Mouse (Mus musculus): ENCODE measurements around the gene Foxo6.

The Foxo6 gene

DNA sequence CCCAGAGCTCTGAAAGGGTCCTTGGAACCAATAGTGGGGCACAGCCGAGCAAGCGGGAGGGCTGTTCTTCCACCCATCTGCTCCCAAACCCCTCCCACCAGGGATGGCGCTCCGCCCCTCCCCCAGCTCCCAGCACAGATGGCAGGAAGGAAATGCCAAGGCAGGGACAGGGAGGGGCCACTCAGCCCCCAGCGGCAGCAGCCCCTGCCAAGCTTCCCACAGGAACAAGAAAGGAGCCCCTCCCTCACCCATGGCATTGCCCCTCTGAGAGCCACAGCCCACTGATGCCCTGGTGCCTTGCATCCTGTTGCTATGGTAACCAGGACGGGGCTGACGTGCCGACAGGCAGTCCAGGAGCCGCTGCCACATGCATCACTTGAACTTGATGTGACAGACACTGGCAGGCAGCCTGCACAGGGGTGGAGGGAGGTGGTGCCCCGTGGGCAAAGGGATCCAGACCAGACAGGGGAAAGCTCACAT, 44.3 kb downstream of the Foxo6 start:
- peak; percentile 50 to 68 for DNase-seq

DNA sequence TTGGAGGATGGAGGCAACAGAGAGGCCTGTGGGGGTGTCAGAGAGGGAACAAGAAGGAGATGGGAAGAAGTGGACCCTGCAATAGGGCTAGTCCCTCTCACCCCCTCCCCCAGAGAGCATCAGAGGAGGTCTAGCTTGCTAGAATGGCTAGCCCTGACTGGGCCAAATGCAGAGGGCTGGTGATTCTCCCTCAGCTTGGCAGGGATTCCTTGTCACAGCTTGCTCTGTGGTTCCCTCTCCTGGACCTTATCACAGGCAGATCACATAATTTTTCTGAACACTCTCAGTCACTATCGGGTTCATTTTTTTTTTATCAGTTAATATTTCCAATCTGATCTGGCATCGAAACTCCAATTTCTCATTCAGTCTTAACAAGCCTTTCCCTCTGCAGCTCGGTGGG, 46.0 kb downstream of the Foxo6 start:
- DNase-seq = no peak

DNA sequence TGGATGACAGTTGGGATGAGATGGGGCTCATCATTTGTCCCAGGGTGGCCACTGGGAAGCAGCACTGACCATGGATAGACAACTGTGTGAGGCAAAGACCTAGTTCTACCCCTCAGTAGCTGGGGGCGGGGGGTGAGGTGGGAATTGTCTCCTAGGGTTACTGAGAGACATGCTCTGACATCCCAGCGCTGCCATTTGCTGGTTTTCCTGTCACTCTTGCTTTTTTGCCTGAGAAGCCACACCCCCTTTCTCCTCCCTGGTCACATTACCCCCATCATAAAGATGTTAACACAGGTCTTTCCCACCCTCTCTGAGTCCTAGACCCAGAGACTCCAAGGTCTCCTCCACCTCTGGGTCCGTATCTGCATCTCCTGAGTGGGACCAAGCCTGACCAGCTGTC, 47.7 kb downstream of the Foxo6 start:
- no peak for DNase-seq

DNA sequence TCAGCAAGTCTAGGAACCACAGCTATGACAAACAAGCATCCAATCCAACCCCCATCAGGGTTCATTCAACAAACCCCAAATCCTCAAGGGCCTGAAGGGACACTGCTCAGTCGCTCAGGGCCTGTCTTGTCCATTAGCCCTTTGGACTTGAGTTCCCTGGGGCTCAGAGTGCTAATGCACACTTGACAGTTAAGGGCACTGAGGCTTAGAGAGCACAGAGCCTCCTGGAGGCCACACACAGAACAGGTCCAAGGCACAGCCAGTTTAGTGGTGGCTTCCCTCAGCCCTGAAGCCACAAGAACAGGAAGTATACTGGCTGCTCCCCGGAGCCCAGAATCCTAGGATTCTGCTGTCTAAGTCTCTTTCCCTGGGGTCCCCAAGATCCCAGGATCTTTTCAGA, 53.9 kb downstream of the Foxo6 start:
- no peak for DNase-seq

DNA sequence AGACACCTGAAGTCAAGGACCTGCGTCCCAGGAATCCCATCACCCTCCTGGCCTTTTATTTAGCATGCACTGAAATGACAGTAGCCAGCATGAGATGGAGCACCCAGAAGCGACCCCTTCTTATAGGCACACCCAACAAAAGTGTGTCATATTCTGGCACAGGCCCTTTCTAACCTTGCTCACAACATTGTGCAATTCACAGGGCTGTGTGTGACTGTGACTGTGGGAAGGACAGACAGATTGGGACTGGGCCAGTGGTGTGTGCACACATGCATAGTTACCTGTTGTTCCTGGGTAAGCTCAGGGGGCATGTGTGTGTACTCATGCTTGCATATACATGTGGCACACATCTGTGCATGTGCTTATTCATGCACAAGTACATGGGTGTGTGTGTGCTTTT, 54.6 kb downstream of the Foxo6 start:
- no peak for DNase-seq

DNA sequence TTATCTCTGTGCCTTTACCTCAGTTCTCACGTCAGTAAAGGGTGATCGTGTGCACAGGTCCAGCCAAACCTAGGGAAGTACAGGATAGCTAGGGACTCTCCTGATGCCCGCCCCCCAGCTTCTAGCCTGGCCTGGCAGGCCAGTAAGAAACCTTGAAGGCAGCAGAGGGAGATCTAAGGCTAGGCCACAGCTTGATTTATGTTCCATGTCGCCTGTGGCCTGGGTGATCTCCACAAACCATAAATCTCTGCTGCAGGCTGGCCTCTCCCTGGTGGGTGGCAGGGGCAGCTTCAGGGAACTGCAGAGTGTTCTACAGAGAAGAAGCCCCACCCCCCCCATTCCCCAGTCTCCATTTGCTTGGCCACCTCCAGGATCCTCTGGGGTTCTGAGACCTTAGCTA, 55.2 kb downstream of the Foxo6 start:
- no peak for DNase-seq

DNA sequence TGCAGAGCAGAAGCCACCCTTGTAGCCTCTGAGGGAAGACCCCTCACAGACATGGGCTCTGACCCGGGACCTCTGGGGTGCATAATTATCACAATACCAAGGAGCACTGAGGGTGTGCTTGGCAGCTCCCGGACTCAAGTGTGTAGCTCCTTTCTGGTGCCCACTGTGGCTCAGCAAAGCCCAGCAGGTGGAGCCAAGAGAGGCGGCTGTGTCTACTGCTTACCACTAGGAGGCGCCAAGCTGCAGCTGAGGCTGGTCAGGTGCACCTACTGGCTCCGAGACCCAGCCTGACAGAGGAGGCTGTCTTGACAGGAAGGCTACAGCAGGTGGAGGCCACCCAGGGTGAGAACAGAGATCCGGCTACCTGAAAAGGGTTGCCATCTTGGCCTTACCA, 56.9 kb downstream of the Foxo6 start:
- DNase-seq = peak; percentile 77 to 85

DNA sequence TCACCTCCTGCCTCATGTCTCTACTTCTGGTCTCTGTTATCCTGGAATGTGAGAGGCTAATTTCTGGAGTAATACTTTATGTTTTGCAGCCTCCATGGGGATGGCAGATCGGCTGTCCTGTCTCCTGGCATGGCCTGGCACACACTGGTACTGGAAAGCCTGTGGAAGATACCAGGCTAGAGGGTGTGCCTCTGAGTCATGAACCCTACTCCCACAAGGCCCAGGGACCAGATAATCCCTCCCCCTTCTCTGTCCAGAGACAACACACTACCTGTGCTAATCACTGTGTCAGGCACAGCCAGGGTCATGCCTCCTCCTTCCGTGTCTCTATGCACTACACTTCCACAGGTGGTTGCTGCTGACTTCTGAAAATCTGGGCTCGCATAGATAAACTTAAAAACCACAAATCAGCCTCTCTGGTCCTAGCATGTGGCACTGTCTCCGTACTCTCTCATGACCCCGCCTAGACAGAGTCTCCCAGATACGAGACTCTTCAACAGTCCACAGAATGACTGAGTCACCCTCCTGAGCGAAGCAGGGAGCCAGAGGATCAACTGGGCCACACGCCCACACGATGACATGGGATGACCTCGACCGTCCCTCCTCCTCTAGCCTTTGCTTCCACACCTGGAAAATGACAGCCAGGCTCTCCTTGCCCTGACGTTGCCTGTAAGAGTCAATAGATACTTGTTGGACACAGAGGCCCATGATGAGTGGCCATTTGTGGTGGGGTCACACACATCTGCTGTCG, 57.5 kb downstream of the Foxo6 start:
- no peak for DNase-seq

DNA sequence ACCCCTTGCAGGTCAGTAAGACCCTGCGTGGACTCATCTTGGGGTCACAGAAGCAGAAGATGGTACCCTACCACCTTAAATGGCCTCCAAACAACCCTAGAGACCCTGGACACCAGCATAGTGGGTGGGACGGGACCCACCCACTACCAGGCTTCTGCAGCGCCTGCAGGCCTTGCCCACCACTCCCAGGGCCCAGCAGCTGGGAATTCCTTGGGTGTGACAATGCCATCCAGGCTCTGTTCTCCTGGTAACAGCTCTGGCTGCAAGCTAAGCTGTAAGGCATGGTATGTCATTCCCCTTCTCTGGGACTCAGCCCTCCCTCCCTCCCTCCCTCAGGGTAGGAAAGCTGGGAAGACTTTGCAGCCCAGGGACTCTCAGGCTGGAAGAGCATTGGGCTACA, 58.5 kb downstream of the Foxo6 start:
- DNase-seq = no peak

DNA sequence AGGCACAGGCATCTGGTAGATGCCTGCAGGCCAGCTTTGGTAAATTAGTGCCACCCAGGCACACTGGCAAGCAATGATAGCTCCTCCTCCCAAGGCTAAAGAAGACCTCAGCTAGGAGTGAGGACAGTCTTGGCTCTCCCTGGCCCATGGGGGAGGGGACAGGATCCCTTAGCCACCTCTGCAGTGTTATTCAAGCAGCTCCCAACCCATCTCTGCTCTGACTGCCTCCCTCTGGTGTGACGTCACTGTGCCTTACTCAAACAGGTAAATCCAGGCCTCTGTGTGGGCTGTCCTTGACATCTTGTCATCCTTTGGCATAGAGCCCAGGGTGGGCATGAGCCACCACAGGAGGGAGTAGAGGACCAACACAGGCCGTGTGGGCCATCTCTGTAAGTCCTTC, 59.9 kb downstream of the Foxo6 start:
- no peak for DNase-seq

DNA sequence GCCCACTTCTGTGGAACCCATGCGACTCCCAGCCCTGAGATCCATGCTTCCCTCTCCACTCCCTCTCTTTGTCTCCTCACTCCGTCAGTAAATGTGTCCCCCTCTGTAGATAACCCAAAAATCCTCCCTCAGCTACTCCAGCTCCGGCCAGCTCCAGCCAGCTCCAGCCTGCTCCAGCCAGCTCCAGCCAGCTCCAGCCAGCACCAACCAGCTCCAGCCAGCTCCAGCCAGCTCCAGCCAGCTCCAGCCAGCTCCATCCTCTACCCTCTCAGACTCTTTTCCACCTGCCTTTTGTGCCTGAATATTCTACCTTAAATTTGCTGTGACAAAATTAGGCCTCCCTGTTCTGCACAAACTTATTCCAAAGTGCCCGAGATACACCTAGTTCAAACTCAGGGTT, 60.5 kb downstream of the Foxo6 start:
- DNase-seq = no peak

DNA sequence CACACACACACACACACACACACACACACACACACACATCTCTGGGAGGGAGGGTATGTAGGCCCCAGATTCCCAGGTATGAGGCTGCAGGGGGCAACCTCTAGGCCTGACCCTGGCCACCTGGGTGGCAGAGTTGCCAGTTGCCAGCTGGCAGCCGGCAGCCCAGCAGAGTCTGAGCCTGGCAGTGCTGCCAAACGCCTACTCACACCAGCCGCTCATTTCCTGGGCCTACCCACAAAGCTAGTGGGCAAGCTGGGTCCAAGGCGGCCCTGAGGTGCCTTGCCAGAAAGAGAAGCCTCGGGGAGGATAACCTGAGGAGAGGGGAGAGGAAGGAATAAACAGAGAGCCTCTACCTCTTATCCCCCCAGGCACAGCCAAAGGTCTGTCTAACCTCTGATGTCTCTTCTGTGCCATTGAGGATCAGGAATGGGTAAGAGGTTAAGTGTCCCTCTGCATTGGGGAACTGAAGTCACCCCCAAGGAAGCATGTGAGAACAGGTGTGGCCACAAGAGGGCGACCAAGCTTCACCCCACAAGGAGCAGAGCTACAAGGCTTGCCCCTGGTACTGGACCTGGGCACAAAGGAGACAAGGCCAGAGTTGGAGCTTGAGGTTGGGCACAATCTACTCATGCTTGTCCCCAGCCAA, 61.9 kb downstream of the Foxo6 start:
- peak; percentile 71 to 76 for DNase-seq

DNA sequence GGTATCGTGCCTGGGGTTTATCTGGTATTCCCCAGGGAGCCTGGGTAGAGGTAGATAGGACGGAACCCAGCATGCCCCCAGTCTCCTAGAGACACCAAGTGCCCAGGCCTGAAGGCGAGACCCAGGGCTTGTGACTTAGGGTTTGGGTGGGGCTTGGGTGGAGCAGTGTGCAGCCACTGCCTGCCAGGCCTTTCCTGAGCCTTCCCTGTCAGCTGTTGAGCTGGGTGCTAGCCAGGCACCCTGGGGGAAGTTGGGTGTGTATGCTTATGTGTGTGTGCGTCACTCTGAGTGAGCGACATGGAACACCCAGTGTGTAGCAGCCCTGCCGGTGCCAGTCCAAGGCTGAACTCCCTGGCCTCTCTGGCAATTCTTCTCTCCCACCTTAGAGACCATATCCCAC, 63.3 kb downstream of the Foxo6 start:
- DNase-seq = peak; percentile 68 to 74

DNA sequence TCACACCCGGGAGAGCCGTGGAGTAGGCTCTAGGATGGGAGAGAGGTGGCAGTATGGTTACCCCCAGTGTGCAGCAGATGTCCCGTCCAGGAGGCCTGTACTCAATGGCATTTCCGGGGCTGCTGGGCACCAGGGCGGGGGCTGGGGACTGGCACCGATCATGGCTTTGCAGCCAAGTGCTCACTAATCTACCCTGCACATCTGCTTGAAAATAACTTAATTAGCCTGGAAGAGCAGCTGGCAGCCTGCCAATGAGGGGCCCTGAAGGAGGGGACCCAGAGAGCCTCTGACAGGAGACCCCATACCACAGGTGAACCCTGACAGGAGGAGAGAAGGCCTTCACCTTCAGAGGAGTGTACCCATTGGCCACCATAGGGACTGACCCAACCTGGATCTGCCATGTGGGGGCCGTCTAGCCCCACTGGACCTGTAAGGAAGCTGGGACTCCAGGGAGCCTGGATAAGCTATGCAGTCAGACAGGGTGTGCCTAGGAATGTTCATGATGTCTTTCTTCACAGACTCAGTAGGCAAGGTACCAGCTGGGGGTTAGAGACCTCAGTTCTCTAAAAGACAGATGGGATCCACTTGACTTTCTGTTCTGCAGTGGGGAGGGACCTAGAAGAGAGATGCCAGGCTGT, 63.9 kb downstream of the Foxo6 start:
- DNase-seq = no peak

DNA sequence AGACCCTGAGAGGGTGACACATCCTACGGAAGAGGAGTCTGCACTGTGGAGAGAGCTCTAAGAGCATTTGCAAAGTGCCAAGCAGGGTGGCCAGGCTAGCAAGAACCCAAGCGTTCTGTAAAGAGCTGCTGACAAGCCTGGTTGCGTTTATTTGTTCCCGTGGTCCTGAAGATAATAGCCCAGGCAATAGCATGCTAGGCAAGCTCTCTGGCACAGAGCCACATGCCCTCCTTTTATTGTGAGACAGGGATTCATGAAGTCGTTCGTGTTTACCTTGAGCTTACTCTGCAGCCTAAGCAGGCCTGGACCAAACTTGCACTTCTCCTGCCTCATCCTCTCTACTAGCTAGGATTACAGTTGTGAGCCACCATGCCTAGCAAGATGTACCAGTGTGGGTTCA, 65.4 kb downstream of the Foxo6 start:
- no peak for DNase-seq

DNA sequence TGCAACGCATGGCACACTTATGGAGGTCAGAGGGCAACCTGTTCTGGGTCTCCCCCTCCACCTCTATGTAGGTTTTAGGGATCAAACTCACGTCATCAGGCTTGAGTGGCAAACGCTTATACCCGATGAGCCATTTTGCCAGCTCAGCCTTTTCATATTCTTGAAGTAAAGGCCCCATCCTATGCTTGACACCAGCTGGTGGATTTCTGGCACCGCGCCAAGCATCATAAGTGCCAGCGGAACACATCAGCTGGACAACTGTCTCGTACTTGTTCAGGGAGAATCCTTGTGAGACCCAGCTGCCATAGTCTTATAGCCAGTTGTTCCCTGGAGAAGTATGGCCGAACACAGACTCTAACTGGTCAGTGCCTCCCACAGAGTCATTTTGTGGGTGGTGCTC, 68.3 kb downstream of the Foxo6 start:
- DNase-seq = no peak
